In genomic region chr11:34784864-34785263, GRCm38 (mm10) we compare ENCODE assay signal across 21 mouse cellular contexts. TPM values are rescaled to one million over a fixed set of nuclear protein-coding genes. Genes with fewer than 3 reads are reported as not detected.
DNase-seq lines count a peak whose midpoint lies in the region; ATAC-seq and TF ChIP-seq lines count a peak whose summit lies in the region.
"Had no signal": no experiment of that assay in that cellular context is flagged by ENCODE, and none has a peak within 500 bp of the region (broad histone marks: within the 10 kb centered on the region; RNA-seq: fewer than 3 reads in every experiment).

No protein-coding gene starts in this region.

- H3K9ac ChIP-seq in hindbrain, postnatal 0 days (replicated peaks; ENCODE audit: low read length): no peak overlapping the region
- H3K9ac ChIP-seq in hindbrain, embryonic 13.5 days: no peak overlapping the region
- H3K9ac ChIP-seq in lung, embryonic 16.5 days (ENCODE audit: low read length): no peak overlapping the region
- H3K9ac ChIP-seq: embryonic facial prominence, embryonic 12.5 days; forebrain, embryonic 12.5 days; hindbrain, embryonic 15.5 days; liver, embryonic 15.5 days had no signal

- peak; percentile 9 for DNase-seq in hindbrain, postnatal 0 days (ENCODE audit: low spot score)
- no peak for DNase-seq in lung, postnatal 4 days
- peak; percentile 34 to 41 for DNase-seq in B cell, adult 2 months
- peak; percentile 68 for DNase-seq in MN1 (ENCODE audit: low spot score)
- no peak for DNase-seq in T-cell, adult 2 months (ENCODE audit: low spot score)
- DNase-seq in gastrocnemius, postnatal 10 days: no peak
- DNase-seq: adrenal gland, postnatal 25 days; cerebellum, adult 9-11 months; gastrocnemius, adult 2 months; heart, postnatal 4 days; kidney, postnatal 4 days; liver had no signal

- TF ChIP-seq CTCF in hindbrain, postnatal 0 days (IDR thresholded peaks at IDR 0.05; ENCODE audit: low read depth): no peak

- H3K4me2 ChIP-seq in hindbrain, postnatal 0 days (ENCODE audit: low read depth, low read length): no peak overlapping the region
- H3K4me2 ChIP-seq in hindbrain, embryonic 13.5 days: no peak overlapping the region
- no peak overlapping the region for H3K4me2 ChIP-seq in lung, embryonic 16.5 days (ENCODE audit: low read depth, low read length)
- H3K4me2 ChIP-seq: embryonic facial prominence, embryonic 12.5 days; forebrain, embryonic 12.5 days; hindbrain, embryonic 15.5 days had no signal

- no peaks in the 10 kb centered on the region for H3K9me3 ChIP-seq in hindbrain, postnatal 0 days (ENCODE audit: low read length)
- H3K9me3 ChIP-seq in hindbrain, embryonic 13.5 days: no peaks in the 10 kb centered on the region
- no peaks in the 10 kb centered on the region for H3K9me3 ChIP-seq in lung, embryonic 16.5 days (ENCODE audit: control insufficient read depth, low read length)
- H3K9me3 ChIP-seq: embryonic facial prominence, embryonic 12.5 days; forebrain, embryonic 12.5 days; hindbrain, embryonic 15.5 days; liver, embryonic 15.5 days had no signal

- H3K36me3 ChIP-seq in hindbrain, postnatal 0 days (ENCODE audit: insufficient read depth, low read length): no peaks in the 10 kb centered on the region
- no peaks in the 10 kb centered on the region for H3K36me3 ChIP-seq in hindbrain, embryonic 13.5 days
- no peaks in the 10 kb centered on the region for H3K36me3 ChIP-seq in lung, embryonic 16.5 days (ENCODE audit: control insufficient read depth, insufficient read depth, low read length)
- H3K36me3 ChIP-seq: embryonic facial prominence, embryonic 12.5 days; forebrain, embryonic 12.5 days; hindbrain, embryonic 15.5 days; liver, embryonic 15.5 days had no signal

- H3K27me3 ChIP-seq in hindbrain, postnatal 0 days (ENCODE audit: insufficient read depth, low read length): no peaks in the 10 kb centered on the region
- H3K27me3 ChIP-seq in hindbrain, embryonic 13.5 days: no peaks in the 10 kb centered on the region
- no peaks in the 10 kb centered on the region for H3K27me3 ChIP-seq in lung, embryonic 16.5 days (ENCODE audit: control insufficient read depth, insufficient read depth, low read depth, low read length)
- H3K27me3 ChIP-seq: embryonic facial prominence, embryonic 12.5 days; forebrain, embryonic 12.5 days; hindbrain, embryonic 15.5 days; liver, embryonic 15.5 days had no signal

- no peak for ATAC-seq in hindbrain, postnatal 0 days
- no peak for ATAC-seq in hindbrain, embryonic 13.5 days (ENCODE audit: low FRiP score)
- ATAC-seq in lung, embryonic 16.5 days (ENCODE audit: low read depth): peak; percentile 47; the same call in 1 of the 2 replicates
- ATAC-seq: activated CD4-positive, CD25-positive, alpha-beta regulatory T cell, adult 4 months; intestine, embryonic 16.5 days had no signal

- no peak overlapping the region for H3K27ac ChIP-seq in hindbrain, postnatal 0 days
- no peak overlapping the region for H3K27ac ChIP-seq in hindbrain, embryonic 13.5 days
- H3K27ac ChIP-seq in lung, embryonic 16.5 days (ENCODE audit: low read length): no peak overlapping the region
- H3K27ac ChIP-seq: embryonic facial prominence, embryonic 12.5 days; forebrain, embryonic 12.5 days; gastrocnemius, adult 2 months; hindbrain, embryonic 15.5 days; liver, embryonic 15.5 days had no signal

- H3K4me3 ChIP-seq in hindbrain, postnatal 0 days (ENCODE audit: low read length): no peak overlapping the region
- H3K4me3 ChIP-seq in hindbrain, embryonic 13.5 days: no peak overlapping the region
- H3K4me3 ChIP-seq in lung, embryonic 16.5 days (ENCODE audit: low read length): no peak overlapping the region
- H3K4me3 ChIP-seq: embryonic facial prominence, embryonic 12.5 days; erythroblast, embryonic 14.5 days; forebrain, embryonic 12.5 days; gastrocnemius, adult 2 months; hindbrain, embryonic 15.5 days had no signal

- H3K4me1 ChIP-seq in hindbrain, postnatal 0 days (ENCODE audit: insufficient read depth, low read length): no peaks in the 10 kb centered on the region
- no peaks in the 10 kb centered on the region for H3K4me1 ChIP-seq in hindbrain, embryonic 13.5 days (replicated peaks)
- H3K4me1 ChIP-seq in lung, embryonic 16.5 days (replicated peaks; ENCODE audit: control insufficient read depth, insufficient read depth, low read length): no peaks in the 10 kb centered on the region
- H3K4me1 ChIP-seq: embryonic facial prominence, embryonic 12.5 days; forebrain, embryonic 12.5 days; hindbrain, embryonic 15.5 days had no signal

RNA-seq across cellular contexts. Expression of gene Dock2, which starts 1.2 kb away (rescaled TPM):
- 0.93 and 1.0 TPM in 2 replicates for total RNA-seq in hindbrain, postnatal 0 days (2014; rRNA removed)
- 0.67 and 1.4 TPM in 2 replicates for polyA plus RNA-seq in hindbrain, postnatal 0 days (2015; fragmentation: Nextera tagmentation; extraction: Ambion mirVana)
- polyA plus RNA-seq in hindbrain, embryonic 13.5 days (2015; fragmentation: Nextera tagmentation; extraction: Ambion mirVana): 0.87 and 0.93 TPM in 2 replicates
- 1.9 and 2.0 TPM in 2 replicates for polyA plus RNA-seq in lung, embryonic 16.5 days (2015; fragmentation: Nextera tagmentation; extraction: Ambion mirVana)
- 1 to 10 TPM; 1.5 to 2.5 TPM for total RNA-seq in gastrocnemius, postnatal 10 days (2021)

RNA-seq across cellular contexts. Expression of gene Spdl1, which starts 48.6 kb away (rescaled TPM):
- total RNA-seq in hindbrain, postnatal 0 days (2014; rRNA removed): 0.61 and 1.6 TPM in 2 replicates
- 2.0 and 2.4 TPM in 2 replicates for polyA plus RNA-seq in hindbrain, postnatal 0 days (2015; fragmentation: Nextera tagmentation; extraction: Ambion mirVana)
- 5.4 and 5.7 TPM in 2 replicates for polyA plus RNA-seq in hindbrain, embryonic 13.5 days (2015; fragmentation: Nextera tagmentation; extraction: Ambion mirVana)
- 21.2 and 22.4 TPM in 2 replicates for polyA plus RNA-seq in lung, embryonic 16.5 days (2015; fragmentation: Nextera tagmentation; extraction: Ambion mirVana)
- total RNA-seq in gastrocnemius, postnatal 10 days (2021): 1 to 10 TPM; 2.6 to 3.5 TPM

Comparison
In these comparisons a context has a peak if more than half of its experiments do, and no peak if none do; other contexts are left out.
1. DNase-seq: peak in hindbrain, postnatal 0 days (single experiment), B cell, adult 2 months (2 of 2) and MN1 (single experiment); none in lung, postnatal 4 days (0 of 2), T-cell, adult 2 months (single experiment) and gastrocnemius, postnatal 10 days (single experiment).